Mouse (Mus musculus) midbrain, postnatal 0 days (tissue): ENCODE measurements at regions not wholly inside any gene's neighbourhood (a gene's known extent, or its start where the extent isn't known, plus 50 kb on each side); places are given as distances from the start of the nearest gene placed in this dataset.

ENCODE experiments used
- ATAC-seq: fragments of 200-750 bp; cut with Nextera tagmentation; 2 replicates; pipeline ENCODE4 v1.8.0; 2017; ENCODE audit warnings: moderate number of reproducible peaks, mild to moderate bottlenecking, moderate TSS enrichment, moderate library complexity; ENCODE audit not compliant: low FRiP score
- DNase-seq: peaks from one replicate; pipeline ENCODE4 v3.0.0-alpha.2; 2015; ENCODE audit warnings: low spot score
- H3K27ac ChIP-seq: fragments of 300-500 bp; sonication (generic); 2 replicates; pipeline ENCODE4 v1.5.1; 2014; ENCODE audit warnings: low read depth, mild to moderate bottlenecking, low read length, mixed read lengths
- H3K27me3 ChIP-seq: fragments of 300-500 bp; sonication (generic); 2 replicates; pipeline ENCODE4 v1.6.1; 2014; ENCODE audit warnings: low read length, control low read depth, mixed read lengths; ENCODE audit not compliant: insufficient read depth
- H3K36me3 ChIP-seq: fragments of 300-500 bp; sonication (generic); 2 replicates; pipeline ENCODE4 v1.6.1; 2014; ENCODE audit warnings: low read length, control low read depth, mixed read lengths; ENCODE audit not compliant: insufficient read depth
- H3K4me1 ChIP-seq: fragments of 300-500 bp; sonication (generic); 2 replicates; pipeline ENCODE4 v1.6.1; 2014; ENCODE audit warnings: mild to moderate bottlenecking, control low read depth, antibody characterized with exemption, low read length, mixed read lengths; ENCODE audit not compliant: insufficient read depth
- H3K4me2 ChIP-seq: fragments of 300-500 bp; sonication (generic); 2 replicates; pipeline ENCODE4 v1.6.1; 2014; ENCODE audit warnings: low read depth, mild to moderate bottlenecking, low read length, mixed read lengths; ENCODE audit not compliant: poor library complexity, severe bottlenecking
- H3K4me3 ChIP-seq: fragments of 300-500 bp; sonication (generic); 2 replicates; pipeline ENCODE4 v1.5.1; 2014; ENCODE audit warnings: low read depth, mild to moderate bottlenecking, low read length, moderate library complexity
- H3K9ac ChIP-seq: fragments of 300-500 bp; sonication (generic); replicated peaks from 2 replicates; pipeline ENCODE4 v1.6.1; 2014; ENCODE audit warnings: mild to moderate bottlenecking, low read length, moderate library complexity, mixed read lengths; ENCODE audit not compliant: poor library complexity, severe bottlenecking
- H3K9me3 ChIP-seq: fragments of 300-500 bp; sonication (generic); 2 replicates; pipeline ENCODE4 v1.6.1; 2016; ENCODE audit warnings: low read length, control low read depth
- CTCF ChIP-seq: IDR thresholded peaks from 2 replicates; pipeline ENCODE4 v1.5.1; 2016; ENCODE audit warnings: antibody characterized with exemption, mild to moderate bottlenecking
- WGBS: fragments of 180-500 bp; shearing (Covaris S2); extraction: QIAGEN DNeasy Blood & Tissue Kit; methylation state at CpG from one replicate; pipeline ENCODE4 v1.1.7; 2014; 5-methylcytosine and 5-hydroxymethylcytosine counted together

DNA sequence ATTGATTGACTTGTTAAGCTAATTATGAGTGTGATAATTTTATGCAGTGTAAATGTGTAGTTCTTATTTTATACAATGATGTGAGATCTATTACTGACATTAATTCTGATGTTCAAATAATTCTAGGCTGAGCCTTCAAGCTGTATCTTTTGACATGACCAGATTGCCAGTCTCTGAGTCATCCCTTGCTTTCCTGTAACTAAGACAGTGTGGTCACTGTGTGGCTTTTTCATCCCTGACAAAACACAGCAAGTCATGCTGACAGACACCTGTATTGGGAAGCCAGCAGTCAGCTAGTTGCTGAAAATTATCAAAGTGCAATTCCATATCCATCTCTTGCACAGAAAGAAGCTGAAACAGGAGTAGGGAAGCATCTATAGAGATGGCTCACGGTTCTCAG lies 54.4 kb upstream of the Eepd1 start:
- no peaks in the 10 kb centered on the region for H3K9me3 ChIP-seq
- TF ChIP-seq CTCF = no peak
- no peaks in the 10 kb centered on the region for H3K36me3 ChIP-seq
- ATAC-seq (no peak), DNase-seq (no peak)
- H3K27ac ChIP-seq = no peak overlapping the region
- no peaks in the 10 kb centered on the region for H3K4me1 ChIP-seq
- WGBS = 91% methylated on average over 1 of the region's 1 CpGs
- H3K4me3 ChIP-seq = no peak overlapping the region
- H3K9ac ChIP-seq = no peak overlapping the region
- H3K4me2 ChIP-seq = no peak overlapping the region
- H3K27me3 ChIP-seq = no peaks in the 10 kb centered on the region

DNA sequence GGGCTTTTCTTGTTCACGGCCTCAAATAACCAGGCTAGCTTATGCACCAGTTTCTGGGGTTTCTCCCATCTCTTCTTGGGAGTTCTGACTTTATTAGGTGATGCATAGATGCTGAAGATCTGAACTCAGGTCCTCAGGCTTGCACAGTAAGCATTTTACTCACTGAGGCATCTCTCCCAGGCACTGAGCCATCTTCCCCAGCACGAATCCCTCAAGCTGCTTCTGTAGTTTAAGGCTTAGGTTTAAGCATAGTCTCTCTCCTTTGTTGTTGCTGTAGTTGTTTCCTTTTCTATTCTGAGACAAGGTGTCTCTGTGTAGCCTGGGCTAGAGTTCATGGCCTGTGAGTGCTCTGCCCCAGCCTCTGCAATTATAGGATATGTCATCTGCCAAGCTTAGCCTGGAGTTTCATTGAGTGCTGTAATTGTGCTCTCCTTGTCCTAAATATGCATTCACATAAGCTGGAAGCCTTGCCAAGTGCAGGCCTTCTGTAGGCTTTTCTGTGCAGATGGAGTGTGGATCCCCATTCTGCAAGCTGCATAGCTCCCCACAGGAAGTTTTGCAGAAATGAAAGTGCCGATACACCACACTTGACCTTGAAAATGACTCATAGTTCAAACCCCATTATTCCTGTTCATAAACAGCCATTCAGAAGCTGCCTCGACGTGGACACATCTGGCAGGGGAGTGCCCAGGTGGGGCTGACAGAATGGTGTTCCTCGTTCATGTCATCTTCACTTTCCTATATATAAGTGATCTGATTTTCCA lies 51.7 kb upstream of the Eepd1 start:
- no peaks in the 10 kb centered on the region for H3K9me3 ChIP-seq
- ATAC-seq = no peak
- H3K27ac ChIP-seq = no peak overlapping the region
- H3K4me3 ChIP-seq = no peak overlapping the region
- H3K4me2 ChIP-seq = no peak overlapping the region
- H3K9ac ChIP-seq = no peak overlapping the region
- TF ChIP-seq CTCF = no peak
- H3K4me1 ChIP-seq = no peaks in the 10 kb centered on the region
- no peaks in the 10 kb centered on the region for H3K27me3 ChIP-seq
- no peak for DNase-seq
- 83% methylated on average over 6 of the region's 6 CpGs for WGBS
- H3K36me3 ChIP-seq = no peaks in the 10 kb centered on the region
